Mouse (Mus musculus): ENCODE measurements at regions not wholly inside any gene's neighbourhood (a gene's known extent, or its start where the extent isn't known, plus 50 kb on each side); places are given as distances from the start of the nearest gene placed in this dataset.

DNA sequence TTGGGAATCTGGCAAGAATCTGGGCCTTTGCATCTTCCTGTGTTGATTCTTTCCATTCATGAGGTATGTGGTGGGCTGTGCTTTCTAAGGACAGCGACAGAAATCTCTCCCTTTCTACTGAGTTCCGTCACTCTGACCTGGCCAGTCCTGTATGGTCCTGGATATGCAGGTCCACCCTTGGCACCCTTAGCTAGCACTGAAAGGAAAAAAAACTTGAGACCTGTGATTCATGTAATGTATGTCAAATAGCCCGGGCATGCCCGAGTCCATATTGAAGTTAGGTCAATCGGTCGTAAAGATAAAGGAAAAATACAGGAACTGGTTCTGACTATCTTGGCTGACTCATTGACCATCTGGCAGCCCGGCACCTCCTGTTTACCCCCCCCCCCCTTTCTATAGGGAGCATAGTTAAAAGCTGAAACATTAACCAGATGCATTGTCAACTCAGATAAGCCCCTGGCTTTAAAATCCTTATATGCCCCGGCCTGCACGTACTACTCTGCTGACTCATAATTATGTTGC, 57.7 kb upstream of the Spin1 start:
- no peak for TF ChIP-seq GATA1 (IDR thresholded peaks at IDR 0.05; ENCODE audit: borderline replicate concordance, low read length)
- no peak for TF ChIP-seq FLI1 (IDR thresholded peaks at IDR 0.05; ENCODE audit: low read length)
